Mouse (Mus musculus): ENCODE data around the gene Prkacb.

DNA sequence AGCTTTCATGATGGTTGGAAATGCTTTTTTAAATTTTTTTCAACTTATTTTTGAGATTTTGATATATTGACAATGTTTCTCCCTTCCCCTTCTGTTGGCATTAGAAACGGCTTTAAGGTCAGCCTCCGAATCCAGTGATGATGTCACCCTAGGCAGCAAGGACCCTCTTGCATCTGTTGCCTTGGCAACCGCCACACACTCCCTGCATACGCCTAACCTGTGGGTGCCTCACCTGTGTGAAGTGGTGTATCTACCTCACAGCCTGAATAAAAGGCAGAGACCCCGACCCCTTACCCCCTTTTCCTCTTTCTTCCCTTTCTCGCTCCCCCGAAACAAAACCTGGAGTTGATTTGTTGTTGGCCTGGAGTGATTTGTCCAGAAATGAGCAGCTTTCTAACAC lies 100.5 kb downstream of the Prkacb start:
- TF ChIP-seq CHD2 (IDR thresholded peaks at IDR 0.05; ENCODE audit: low read depth, low read length) = no peak
- no peak for TF ChIP-seq ZC3H11A (IDR thresholded peaks at IDR 0.05; ENCODE audit: borderline replicate concordance, low read depth, low read length)
- no peak for TF ChIP-seq ZNF384 (IDR thresholded peaks at IDR 0.05; ENCODE audit: low read depth, low read length)
- TF ChIP-seq HCFC1 (IDR thresholded peaks at IDR 0.05; ENCODE audit: borderline replicate concordance, insufficient read depth, low read length) = no peak
- TF ChIP-seq MAFK (IDR thresholded peaks at IDR 0.05; ENCODE audit: insufficient read depth, low read depth, low read length) = no peak

Data from ES-E14 (cell line).